Mouse (Mus musculus): ENCODE measurements around the gene Crk. TPM values are rescaled to one million over a fixed set of nuclear protein-coding genes. Genes with fewer than 3 reads are reported as not detected.

The Crk gene
- total and polyA plus RNA-seq, 2 experiments from 2014 or later, result 75.0 to 79.5 TPM

GRCm38 (mm10) chr11:75634801-75635200 is 44.3 kb upstream of the Crk start:
- Histone ChIP-seq H3K4me2 (ENCODE audit: low read depth, low read length, poor library complexity, severe bottlenecking) (no peak overlapping the region), H3K36me3 (ENCODE audit: insufficient read depth, low read length) (peaks cover 24% of the 10 kb centered on the region), H3K27me3 (ENCODE audit: insufficient read depth, low read length) (no peaks in the 10 kb centered on the region), H3K4me3 (ENCODE audit: low read depth, low read length) (no peak overlapping the region), H3K27ac (ENCODE audit: low read depth, low read length) (no peak overlapping the region), H3K9me3 (ENCODE audit: low read length) (no peaks in the 10 kb centered on the region), H3K9ac (replicated peaks; ENCODE audit: low read length, poor library complexity, severe bottlenecking) (no peak overlapping the region), H3K4me1 (ENCODE audit: insufficient read depth, low read length) (peaks cover 9% of the 10 kb centered on the region)
- no peak for TF ChIP-seq CTCF (IDR thresholded peaks at IDR 0.05)
- ATAC-seq (ENCODE audit: low FRiP score) (no peak), DNase-seq (ENCODE audit: low spot score) (no peak)
- WGBS, result 81% methylated on average over 3 of the region's 3 CpGs

- no peaks in the 10 kb centered on the region for H3K27me3 ChIP-seq (ENCODE audit: insufficient read depth, low read length)
- no peak overlapping the region for H3K9ac ChIP-seq (replicated peaks; ENCODE audit: low read length, poor library complexity, severe bottlenecking)
- peaks cover 9% of the 10 kb centered on the region for H3K4me1 ChIP-seq (ENCODE audit: insufficient read depth, low read length)
- DNase-seq (ENCODE audit: low spot score) (no peak), ATAC-seq (ENCODE audit: low FRiP score) (no peak)
- no peak overlapping the region for H3K27ac ChIP-seq (ENCODE audit: low read depth, low read length)
- H3K4me2 ChIP-seq (ENCODE audit: low read depth, low read length, poor library complexity, severe bottlenecking), result no peak overlapping the region
- WGBS, result 73% methylated on average over 11 of the region's 11 CpGs
- no peaks in the 10 kb centered on the region for H3K9me3 ChIP-seq (ENCODE audit: low read length)
- TF ChIP-seq CTCF (IDR thresholded peaks at IDR 0.05), result no peak
- no peak overlapping the region for H3K4me3 ChIP-seq (ENCODE audit: low read depth, low read length)
- H3K36me3 ChIP-seq (ENCODE audit: insufficient read depth, low read length), result peaks cover 24% of the 10 kb centered on the region
Measured at GRCm38 (mm10) chr11:75635315-75635714, 43.7 kb upstream of the Crk start.

- Histone ChIP-seq H3K4me3 (ENCODE audit: low read depth, low read length) (no peak overlapping the region), H3K27me3 (ENCODE audit: insufficient read depth, low read length) (no peaks in the 10 kb centered on the region), H3K9me3 (ENCODE audit: low read length) (no peaks in the 10 kb centered on the region), H3K4me1 (ENCODE audit: insufficient read depth, low read length) (no peaks in the 10 kb centered on the region), H3K27ac (ENCODE audit: low read depth, low read length) (no peak overlapping the region), H3K9ac (replicated peaks; ENCODE audit: low read length, poor library complexity, severe bottlenecking) (no peak overlapping the region), H3K4me2 (ENCODE audit: low read depth, low read length, poor library complexity, severe bottlenecking) (no peak overlapping the region), H3K36me3 (ENCODE audit: insufficient read depth, low read length) (peaks cover 4% of the 10 kb centered on the region)
- no peak for DNase-seq (ENCODE audit: low spot score)
- ATAC-seq (ENCODE audit: low FRiP score), result no peak
- TF ChIP-seq CTCF (IDR thresholded peaks at IDR 0.05), result no peak
- 80% methylated on average over 5 of the region's 5 CpGs for WGBS
Measured at GRCm38 (mm10) chr11:75643323-75643722, 35.7 kb upstream of the Crk start.

DNA sequence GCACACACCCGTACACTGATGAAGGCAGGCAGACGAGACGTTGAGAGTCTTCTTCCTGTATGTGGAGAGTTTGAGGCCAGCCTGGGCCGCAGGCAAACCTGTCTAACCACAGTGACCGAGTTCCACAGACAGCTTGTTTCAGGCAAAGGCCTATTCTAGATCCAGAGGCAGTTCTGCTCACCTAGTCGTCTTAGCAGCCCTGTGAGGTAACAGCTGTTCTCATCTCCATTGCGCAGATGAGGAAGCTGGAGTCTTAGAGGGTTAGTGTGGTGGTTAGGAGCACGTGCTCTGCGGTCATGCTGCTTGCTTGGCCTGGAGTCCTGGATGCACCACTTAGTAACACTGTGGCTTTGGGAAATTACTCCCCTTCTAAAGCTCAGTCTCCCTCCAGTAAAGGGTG is 34.4 kb upstream of the Crk start:
- H3K4me3 ChIP-seq (ENCODE audit: low read depth, low read length), result no peak overlapping the region
- no peak overlapping the region for H3K27ac ChIP-seq (ENCODE audit: low read depth, low read length)
- DNase-seq (ENCODE audit: low spot score) (no peak), ATAC-seq (ENCODE audit: low FRiP score) (no peak)
- H3K9me3 ChIP-seq (ENCODE audit: low read length), result no peaks in the 10 kb centered on the region
- no peaks in the 10 kb centered on the region for H3K27me3 ChIP-seq (ENCODE audit: insufficient read depth, low read length)
- 84% methylated on average over 9 of the region's 9 CpGs for WGBS
- no peaks in the 10 kb centered on the region; the same call in none of the 2 replicates for H3K36me3 ChIP-seq (ENCODE audit: insufficient read depth, low read length)
- H3K4me2 ChIP-seq (ENCODE audit: low read depth, low read length, poor library complexity, severe bottlenecking), result no peak overlapping the region
- no peaks in the 10 kb centered on the region for H3K4me1 ChIP-seq (ENCODE audit: insufficient read depth, low read length)
- no peak overlapping the region for H3K9ac ChIP-seq (replicated peaks; ENCODE audit: low read length, poor library complexity, severe bottlenecking)
- TF ChIP-seq CTCF (IDR thresholded peaks at IDR 0.05), result no peak

GRCm38 (mm10) chr11:75647681-75648211 is 31.3 kb upstream of the Crk start:
- H3K4me3 ChIP-seq (ENCODE audit: low read depth, low read length), result no peak overlapping the region
- H3K9me3 ChIP-seq (ENCODE audit: low read length), result no peaks in the 10 kb centered on the region
- no peaks in the 10 kb centered on the region; the same call in none of the 2 replicates for H3K36me3 ChIP-seq (ENCODE audit: insufficient read depth, low read length)
- 0 out of 2 replicates have a peak, but pooled peaks cover 5% of the 10 kb centered on the region for H3K4me1 ChIP-seq (ENCODE audit: insufficient read depth, low read length)
- H3K4me2 ChIP-seq (ENCODE audit: low read depth, low read length, poor library complexity, severe bottlenecking), result no peak overlapping the region
- ATAC-seq (ENCODE audit: low FRiP score) (peak; percentile 57), DNase-seq (ENCODE audit: low spot score) (peak; percentile 83)
- no peak for TF ChIP-seq CTCF (IDR thresholded peaks at IDR 0.05)
- peak overlapping the region; percentile 43; the same call in 1 of the 2 replicates for H3K27ac ChIP-seq (ENCODE audit: low read depth, low read length)
- peaks cover 5% of the 10 kb centered on the region; the same call in 1 of the 2 replicates for H3K27me3 ChIP-seq (ENCODE audit: insufficient read depth, low read length)
- no peak overlapping the region for H3K9ac ChIP-seq (replicated peaks; ENCODE audit: low read length, poor library complexity, severe bottlenecking)
- WGBS, result 48% methylated on average over 6 of the region's 6 CpGs

DNA sequence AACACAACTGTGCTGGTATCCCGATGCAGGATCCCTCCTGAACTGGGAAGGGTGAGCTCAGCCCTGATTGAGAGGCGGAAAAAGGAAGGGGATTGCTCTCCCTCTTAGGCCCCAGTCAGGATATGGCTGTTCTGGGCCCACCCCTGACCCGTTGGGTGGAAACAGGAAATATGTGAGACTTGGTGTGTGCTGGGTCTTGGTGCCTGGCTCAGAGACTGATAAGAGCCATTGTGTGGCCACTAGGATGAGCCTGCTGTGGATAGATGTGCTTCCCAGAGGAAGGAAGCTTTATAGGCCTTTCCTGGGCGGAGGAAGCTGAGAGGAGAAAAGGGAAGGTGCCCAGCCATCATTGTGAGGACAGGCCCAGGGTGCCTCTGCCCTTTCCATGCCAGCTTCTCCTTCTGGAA is 29.9 kb upstream of the Crk start:
- no peak for DNase-seq (ENCODE audit: low spot score)
- Histone ChIP-seq H3K4me3 (ENCODE audit: low read depth, low read length) (no peak overlapping the region), H3K9me3 (ENCODE audit: low read length) (no peaks in the 10 kb centered on the region), H3K4me1 (ENCODE audit: insufficient read depth, low read length) (peaks cover 11% of the 10 kb centered on the region; the same call in 1 of the 2 replicates), H3K4me2 (ENCODE audit: low read depth, low read length, poor library complexity, severe bottlenecking) (no peak overlapping the region), H3K36me3 (ENCODE audit: insufficient read depth, low read length) (no peaks in the 10 kb centered on the region; the same call in none of the 2 replicates), H3K27me3 (ENCODE audit: insufficient read depth, low read length) (peaks cover 16% of the 10 kb centered on the region; the same call in 1 of the 2 replicates), H3K27ac (ENCODE audit: low read depth, low read length) (0 out of 2 replicates have a peak overlapping the region, but pooled peaks have one; percentile 32), H3K9ac (replicated peaks; ENCODE audit: low read length, poor library complexity, severe bottlenecking) (no peak overlapping the region)
- WGBS, result 78% methylated on average over 4 of the region's 4 CpGs
- ATAC-seq (ENCODE audit: low FRiP score), result no peak
- no peak for TF ChIP-seq CTCF (IDR thresholded peaks at IDR 0.05)
